Mouse (Mus musculus) midbrain, embryonic 14.5 days (tissue): ENCODE results near the gene Mfap3. TPM values are rescaled to one million over a fixed set of nuclear protein-coding genes. Genes with fewer than 3 reads are reported as not detected.

ENCODE experiments used
- polyA plus RNA-seq: library from polyadenylated mRNA; unstranded; fragments of >200 nt; fragmentation: Nextera tagmentation; extraction: Ambion mirVana; gene quantifications from 2 replicates; pipeline ENCODE4 v1.2.1, GENCODE M21; 2014

The Mfap3 gene
- polyA plus RNA-seq, 1 experiment from 2014 or later, result 68.1 TPM

Other genes with a start within 250 kb of the Mfap3 start
- 62.4 and 70.0 TPM in 2 replicates for gene Fam114a2, start within 50 bp of the Mfap3 start, polyA plus RNA-seq
- gene Galnt10, start 126.8 kb downstream of the Mfap3 start, polyA plus RNA-seq, result 10.1 and 11.6 TPM in 2 replicates